Mouse (Mus musculus) MEL-GATA-1-ER (cell line): ENCODE data around the gene Sart3.

Source experiments
- DNase-seq: peaks from one replicate; pipeline ENCODE4 v3.0.0-alpha.2; 2012; ENCODE audit warnings: low read depth; ENCODE audit errors: extremely low read depth

Gene Sart3

GRCm38 (mm10) chr5:113725417-113725816 is 46.9 kb downstream of the Sart3 start:
- no peak for DNase-seq

DNA sequence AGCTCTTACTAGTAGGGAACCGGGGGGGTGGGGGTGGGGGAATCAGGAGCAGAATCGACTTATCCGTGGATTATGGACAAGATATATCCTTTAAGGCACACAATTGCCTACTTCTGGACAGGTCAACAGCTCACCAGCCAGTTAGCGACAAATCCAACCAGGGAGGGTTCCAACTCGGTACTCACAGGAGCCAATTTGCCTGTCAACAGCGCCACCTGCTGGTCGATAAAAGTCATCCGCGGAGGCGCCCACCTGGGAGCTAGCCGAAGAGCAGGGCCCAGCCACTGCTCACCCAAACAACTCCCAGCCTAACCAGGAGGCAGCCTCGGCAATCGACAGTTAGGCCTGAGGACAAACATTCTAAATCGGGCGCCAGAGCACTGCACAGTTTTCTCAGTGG is 47.9 kb downstream of the Sart3 start, which contains the start of gene 1700069L16Rik:
Gene 1700069L16Rik (minus strand): TSS at position 327 of the 400 bp plus-strand sequence.
- no peak for DNase-seq

- no peak for DNase-seq
Measured at GRCm38 (mm10) chr5:113723567-113724237, 48.6 kb downstream of the Sart3 start.

GRCm38 (mm10) chr5:113722224-113723013 is 49.9 kb downstream of the Sart3 start:
- DNase-seq = no peak

DNA sequence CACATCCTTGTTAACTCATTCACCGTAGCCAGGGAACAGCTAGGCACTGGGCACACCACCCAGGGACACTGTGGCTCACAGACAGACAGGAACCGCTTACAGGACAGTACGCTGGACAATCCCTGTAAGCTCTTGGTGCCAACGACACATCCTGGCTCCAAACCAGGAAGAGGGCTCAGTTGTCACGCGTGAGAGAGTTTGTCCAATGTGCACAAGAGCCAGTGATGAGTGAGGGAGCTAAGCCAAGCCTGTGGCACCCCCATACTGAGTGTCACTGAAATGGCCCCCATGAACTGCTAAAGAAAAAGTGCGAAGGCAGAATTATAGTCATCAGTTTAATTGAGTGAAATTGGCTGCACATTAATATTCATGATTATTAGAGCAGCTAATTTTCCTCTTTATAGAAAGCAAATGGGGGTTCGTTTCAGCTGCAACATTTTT is 53.1 kb downstream of the Sart3 start:
- no peak for DNase-seq

GRCm38 (mm10) chr5:113716581-113717388 is 55.5 kb downstream of the Sart3 start:
- DNase-seq = no peak

DNA sequence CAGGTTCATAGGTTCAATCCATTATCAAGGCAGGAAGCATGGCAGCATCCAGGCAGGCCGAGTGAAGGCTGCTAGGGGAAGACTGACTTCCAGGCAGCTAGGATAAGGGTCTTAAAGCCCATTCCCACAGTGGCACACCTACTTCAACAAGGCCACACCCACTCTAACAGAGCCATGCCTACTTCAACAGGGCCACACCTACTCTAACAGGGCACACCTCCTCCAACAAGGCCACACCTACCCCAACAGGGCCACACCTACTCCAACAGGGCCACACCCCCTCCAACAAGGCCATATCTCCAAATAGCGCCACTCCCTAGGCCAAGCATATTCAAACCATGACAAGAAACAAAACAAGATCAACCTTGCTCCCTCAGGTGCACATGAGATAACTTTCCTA is 59.4 kb downstream of the Sart3 start:
- no peak for DNase-seq

GRCm38 (mm10) chr5:113703803-113704585 is 68.3 kb downstream of the Sart3 start:
- DNase-seq = no peak

- no peak for DNase-seq
Measured at GRCm38 (mm10) chr5:113700388-113701023, 71.8 kb downstream of the Sart3 start.

- no peak for DNase-seq
Measured at GRCm38 (mm10) chr5:113694415-113694814, 77.9 kb downstream of the Sart3 start.

DNA sequence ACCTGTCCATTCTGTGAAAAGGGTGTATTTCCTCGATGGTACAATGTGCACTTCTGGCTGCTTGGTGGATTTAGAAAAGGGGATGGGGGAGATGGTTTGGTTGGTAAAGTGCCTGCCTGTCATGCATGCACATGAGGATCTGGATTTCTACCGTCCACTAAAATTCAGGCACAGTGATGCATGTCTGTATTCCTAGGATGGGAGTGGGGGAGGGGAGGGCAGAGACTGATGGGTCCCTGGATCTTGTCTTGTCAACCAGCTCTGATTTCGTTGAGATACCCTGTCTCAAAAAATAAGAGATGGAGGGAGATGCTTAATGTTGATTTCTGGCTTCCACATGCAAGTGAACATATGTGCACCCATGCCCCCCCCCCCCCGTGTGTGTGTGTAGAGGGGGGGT is 78.3 kb downstream of the Sart3 start:
- no peak for DNase-seq

DNA sequence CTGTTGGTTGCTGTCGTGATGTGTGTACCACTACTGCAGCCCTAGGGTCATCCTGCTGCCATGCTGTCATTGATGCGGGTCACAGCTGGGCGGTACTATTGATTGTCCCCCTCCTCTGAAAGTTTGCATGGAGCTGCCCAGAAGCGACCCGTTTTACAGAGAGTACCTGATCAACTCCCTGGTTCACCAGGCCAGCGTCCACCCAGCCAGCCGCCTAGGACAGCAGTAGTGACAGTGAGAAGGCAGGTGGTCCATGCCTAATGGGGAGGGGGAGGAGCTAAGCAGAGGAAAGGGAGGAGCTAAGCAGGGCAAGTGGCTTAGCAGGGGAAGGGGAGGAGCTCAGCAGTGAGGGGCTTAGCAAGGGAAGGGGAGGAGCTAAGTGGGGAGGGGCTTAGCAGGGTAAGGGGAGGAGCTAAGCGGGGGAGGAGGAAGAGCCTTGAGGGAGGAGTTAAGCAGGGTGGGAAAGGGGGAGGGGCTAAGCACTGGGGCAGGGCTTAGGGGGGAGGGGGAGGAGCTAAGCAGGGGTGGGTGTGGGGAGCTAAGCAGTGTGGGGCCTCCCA is 79.0 kb downstream of the Sart3 start:
- DNase-seq = no peak
